Mouse (Mus musculus) megakaryocyte-erythroid progenitor cell, adult 5-6 weeks (primary cell): ENCODE results near the gene Mrps35. TPM values are rescaled to one million over a fixed set of nuclear protein-coding genes. Genes with fewer than 3 reads are reported as not detected.
A peak's percentile ranks its signal among the peaks of the same experiment; 100 is the strongest.

Experiments used
- ATAC-seq: replicated peaks from 2 replicates; pipeline ENCODE4 v1.8.0; 2016; ENCODE audit warnings: mild to moderate bottlenecking, inconsistent platforms; ENCODE audit not compliant: severe bottlenecking, poor library complexity, low FRiP score, low TSS enrichment
- total RNA-seq, 2 experiments: library from RNA; stranded (forward) in 1 of 2; stranded (reverse) in 1 of 2; fragments of 200-1000, 215-1000 nt in 1 of 2; fragments of >200 nt in 1 of 2; fragmentation: Nextera tagmentation in 1 of 2; gene quantifications; 2 replicates each; pipeline ENCODE4 v1.2.3; 2014 to 2017

Gene Mrps35
- total RNA-seq, 2 experiments from 2014 or later = 94.4 to 115 TPM

DNA sequence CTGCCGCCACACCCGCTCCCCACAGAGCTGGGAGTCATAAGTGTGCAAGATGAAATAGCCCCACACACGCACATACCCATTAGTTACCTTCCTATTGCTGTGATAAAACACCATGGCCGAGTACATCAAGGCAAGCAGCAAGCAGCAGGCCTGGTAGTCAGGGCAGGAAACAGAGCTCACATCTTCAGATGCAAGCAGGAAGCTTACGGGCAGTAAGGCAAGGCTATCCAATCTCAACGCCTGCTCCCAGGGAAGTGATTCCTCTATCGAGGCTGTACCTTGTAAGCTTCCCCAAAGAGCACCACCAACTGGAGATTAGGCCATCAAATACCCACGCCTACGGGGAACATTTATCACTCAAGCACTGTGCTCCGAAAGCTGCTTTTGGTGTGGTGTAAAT lies 37.4 kb downstream of the Mrps35 start:
- ATAC-seq = no peak

DNA sequence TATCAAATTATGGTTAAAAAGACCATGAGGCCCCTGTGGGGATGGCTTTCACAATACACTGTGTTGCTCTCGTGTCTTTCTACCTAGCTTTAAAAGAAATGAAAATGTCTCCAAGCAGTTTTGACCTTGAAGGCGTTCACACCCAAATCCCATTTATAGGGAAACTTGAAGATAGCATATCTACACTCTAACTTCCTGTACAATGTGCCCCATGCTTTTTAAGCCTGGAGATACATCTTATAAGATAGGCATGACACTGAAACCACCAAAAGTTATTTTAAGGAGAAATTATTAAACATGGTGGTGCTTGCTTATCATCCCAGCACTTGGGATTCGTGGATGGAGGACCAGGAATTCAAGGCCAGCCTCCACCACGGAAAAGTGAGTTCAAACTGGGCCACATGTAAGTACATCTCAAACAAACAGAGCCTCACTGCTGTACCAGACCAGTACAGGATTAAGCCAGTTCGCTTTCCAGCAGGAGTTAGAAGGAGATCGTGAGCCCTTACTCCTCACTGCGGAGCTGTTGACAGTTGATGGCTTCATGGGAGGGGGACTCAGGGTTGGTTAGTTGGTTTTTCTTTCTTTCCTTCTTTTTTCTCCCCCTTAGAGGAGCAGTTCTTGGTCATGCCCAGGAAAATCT lies 43.0 kb downstream of the Mrps35 start:
- no peak for ATAC-seq

DNA sequence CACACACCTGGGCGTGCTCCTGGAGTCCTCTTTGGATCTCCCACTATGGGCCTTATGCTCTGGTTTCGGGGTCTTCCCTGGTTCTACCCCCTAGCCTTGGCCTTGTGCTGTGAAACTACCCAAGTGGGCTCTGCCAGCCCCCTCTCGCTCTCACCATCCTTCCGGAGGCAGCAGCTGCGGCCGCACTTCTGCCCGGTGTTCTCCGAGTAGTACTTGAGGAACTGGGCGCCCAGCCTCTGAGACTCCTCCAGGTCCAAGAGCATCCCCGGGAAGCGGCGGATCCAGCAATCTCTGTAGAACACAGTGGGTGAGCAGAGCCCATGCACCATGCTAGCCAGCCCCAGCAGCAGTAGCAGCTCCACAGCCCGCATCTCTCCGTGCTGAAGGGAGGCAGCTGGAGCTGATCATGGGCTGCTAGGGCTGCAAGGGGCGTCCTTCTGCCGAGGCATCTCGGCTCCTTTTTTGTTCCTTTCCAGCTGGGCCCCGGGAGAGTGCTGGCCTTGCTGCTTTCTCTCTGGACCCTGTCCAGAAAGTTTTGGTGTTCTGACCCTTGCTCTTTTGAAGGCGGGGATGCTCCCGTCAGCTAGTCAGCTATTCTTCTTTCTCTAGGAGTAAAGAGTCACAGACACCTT lies 44.1 kb downstream of the Mrps35 start, which contains the start of gene Mansc4:
Mansc4 (minus strand) TSS at position 439 of the 632 bp plus-strand sequence.
- ATAC-seq = no peak

DNA sequence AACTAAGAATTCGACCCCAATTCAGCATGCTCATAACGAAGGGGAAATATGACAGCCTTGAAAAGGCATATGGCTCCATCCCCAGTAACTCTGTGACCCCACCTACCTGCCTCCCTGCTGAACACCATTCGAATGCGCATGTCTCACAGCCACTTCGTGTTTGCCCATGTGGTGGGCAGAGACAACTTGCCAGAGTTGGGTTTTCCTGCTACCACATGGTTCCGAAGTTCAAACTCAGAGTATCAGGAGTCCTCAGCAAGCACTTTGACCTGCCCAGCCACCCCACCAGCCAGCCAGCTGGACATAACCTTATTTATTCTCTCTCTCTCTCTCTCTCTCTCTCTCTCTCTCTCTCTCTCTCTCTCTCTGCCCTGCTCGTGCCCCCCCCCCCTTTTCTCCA lies 45.2 kb downstream of the Mrps35 start:
- ATAC-seq = no peak

DNA sequence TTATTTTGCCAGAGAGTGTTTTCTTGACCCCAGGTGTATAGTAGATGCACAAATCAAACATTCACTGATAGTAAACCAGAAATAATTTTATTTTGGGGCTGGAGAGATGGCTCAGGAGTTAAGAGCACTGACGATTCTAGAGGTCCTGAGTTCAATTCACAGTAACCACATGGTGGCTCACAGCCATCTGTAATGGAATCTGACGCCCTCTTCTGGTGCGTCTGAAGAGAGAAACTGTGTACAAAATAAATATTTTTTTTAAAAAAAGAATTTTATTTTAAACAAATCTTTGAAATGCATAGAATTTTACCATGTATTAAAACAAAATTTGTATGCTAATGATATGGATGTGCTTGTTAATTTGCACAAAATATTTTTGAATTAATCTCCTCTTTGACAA lies 46.0 kb downstream of the Mrps35 start:
- no peak for ATAC-seq

DNA sequence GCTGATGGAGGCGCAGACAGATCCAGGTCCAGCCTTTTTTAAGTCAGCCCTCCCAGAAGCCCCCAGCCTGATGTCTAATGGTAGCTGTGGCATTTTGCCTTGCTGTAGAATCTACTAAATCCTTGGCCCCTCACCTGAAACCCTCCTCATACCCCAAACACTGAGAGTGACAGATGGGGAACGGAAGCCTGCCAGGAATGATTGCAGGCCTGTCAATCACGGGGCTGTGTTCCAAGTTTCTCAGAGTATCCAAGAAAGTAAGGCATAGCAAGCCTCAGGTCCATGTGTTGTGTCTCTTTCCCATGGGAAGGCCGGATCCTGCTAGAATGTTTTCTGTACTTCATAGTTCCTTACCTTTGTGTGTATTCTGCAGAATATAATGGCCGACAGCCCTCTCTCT lies 47.6 kb downstream of the Mrps35 start:
- no peak for ATAC-seq

DNA sequence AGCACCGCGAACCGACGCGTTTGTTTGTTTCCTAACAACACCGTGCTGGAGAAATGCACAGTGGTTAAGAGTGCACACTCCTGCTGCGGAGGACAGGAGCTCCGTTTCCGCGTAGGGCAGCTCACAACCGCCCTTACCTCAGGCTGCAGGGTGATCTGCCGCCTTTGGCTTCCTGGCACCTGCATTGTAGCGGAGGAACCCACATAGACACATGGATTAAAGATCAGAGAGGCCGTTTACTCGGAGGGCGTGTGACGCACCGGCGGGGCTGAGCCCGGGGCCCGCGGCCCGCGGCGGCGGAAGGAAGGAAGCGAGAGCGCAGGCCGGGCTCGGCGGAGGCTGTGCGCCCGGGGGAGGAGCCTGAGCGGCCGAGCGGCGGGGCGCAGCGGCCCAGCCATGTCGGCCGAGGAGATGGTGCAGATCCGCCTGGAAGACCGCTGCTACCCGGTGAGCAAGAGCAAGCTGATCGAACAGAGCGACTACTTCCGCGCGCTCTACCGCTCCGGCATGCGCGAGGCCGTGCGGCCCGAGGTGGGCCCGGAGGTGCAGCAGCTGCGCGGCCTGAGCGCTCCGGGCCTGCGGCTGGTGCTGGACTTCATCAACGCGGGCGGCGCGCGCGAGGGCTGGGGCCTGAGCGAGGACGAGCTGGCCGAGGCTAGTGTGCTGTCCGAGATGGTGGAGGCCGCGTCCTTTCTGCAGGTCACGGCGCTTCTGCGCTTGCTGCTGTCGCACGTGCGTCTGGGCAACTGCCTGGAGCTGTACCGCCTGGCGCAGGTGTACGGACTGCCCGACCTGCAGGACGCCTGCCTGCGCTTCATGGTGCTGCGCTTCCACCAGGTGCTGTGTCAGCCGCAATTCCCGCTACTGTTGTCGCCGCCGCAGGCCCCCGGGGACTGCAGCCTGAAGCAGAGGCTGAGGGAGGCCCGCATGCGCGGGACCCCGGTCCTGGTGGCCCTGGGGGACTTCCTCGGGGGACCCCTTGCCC lies 48.9 kb downstream of the Mrps35 start, which contains the start of gene Klhl42:
Klhl42 (plus strand) TSS at position 244 of the 985 bp plus-strand sequence.
- peak; percentile 77 for ATAC-seq

DNA sequence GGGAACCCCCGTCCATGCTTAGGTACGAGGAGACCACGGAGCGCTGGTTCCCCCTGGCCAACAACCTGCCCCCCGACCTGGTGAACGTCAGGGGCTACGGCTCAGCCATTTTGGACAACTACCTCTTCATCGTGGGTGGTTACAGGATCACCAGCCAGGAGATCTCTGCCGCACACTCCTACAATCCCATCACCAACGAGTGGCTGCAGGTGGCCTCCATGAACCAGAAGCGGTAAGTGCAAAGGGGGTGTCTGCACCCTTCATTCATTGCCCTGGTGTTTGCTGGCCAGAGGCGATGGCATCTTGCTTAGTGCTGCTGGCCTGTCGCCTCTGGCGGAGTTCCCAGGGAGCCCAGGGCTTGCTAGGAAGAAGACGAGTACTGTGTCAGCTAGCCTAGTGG lies 49.6 kb downstream of the Mrps35 start:
- peak; percentile 46 for ATAC-seq

DNA sequence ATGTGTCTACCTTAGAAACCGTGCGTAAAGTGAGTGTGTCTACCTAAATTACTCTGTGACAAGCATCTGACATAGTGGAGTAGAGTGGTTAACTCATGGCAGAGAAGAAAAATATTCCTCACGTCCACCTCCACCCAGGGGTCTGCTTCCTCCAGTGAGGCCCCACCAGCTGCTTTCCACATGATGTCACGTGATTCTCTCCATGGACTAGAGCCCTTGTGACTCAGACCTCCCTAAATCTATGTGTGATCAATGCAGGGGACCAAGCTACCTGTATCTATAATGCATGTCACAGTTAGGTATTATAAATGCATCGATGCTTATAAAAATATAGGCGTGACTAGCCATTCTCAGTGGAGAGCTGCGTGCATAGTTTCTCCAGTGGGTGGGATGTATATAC lies 52.2 kb downstream of the Mrps35 start:
- no peak for ATAC-seq

DNA sequence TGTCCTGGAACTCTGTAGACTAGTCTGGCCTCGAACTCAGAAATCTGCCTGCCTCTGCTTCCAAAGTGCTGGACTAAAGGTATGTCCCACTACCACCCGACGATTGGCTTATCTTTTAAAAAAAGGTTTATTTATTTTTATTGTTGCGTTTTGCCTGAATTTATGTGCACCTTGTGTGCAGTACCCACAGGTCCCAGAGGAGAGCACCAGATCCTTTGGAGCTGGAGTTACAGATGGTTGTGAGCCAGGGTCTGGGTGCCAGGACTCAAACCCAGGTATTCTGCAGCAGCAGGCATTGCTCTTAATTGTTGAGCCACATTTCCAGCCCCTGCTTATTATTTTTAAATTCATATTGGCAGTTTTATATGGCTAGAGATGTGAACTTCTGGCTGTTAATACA lies 53.5 kb downstream of the Mrps35 start:
- no peak for ATAC-seq

DNA sequence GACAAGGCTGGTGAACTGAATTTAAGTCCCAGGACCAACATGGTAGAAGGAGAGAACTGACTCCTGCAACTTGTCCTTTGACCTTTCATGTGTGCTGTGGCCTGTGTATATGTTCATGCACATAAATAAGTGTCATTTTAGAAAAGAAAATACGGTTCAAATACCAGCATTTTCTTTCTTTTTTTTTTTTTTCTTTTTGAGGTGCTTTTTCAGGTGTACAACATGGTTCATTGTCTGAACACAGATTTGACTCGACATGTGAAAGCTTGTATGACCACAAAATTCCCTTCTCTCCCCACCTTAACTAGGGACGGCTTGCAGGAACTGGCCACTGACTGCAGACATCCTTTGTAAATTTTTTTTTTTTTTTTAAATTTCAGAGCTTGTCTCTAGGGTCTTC lies 54.4 kb downstream of the Mrps35 start:
- no peak for ATAC-seq

DNA sequence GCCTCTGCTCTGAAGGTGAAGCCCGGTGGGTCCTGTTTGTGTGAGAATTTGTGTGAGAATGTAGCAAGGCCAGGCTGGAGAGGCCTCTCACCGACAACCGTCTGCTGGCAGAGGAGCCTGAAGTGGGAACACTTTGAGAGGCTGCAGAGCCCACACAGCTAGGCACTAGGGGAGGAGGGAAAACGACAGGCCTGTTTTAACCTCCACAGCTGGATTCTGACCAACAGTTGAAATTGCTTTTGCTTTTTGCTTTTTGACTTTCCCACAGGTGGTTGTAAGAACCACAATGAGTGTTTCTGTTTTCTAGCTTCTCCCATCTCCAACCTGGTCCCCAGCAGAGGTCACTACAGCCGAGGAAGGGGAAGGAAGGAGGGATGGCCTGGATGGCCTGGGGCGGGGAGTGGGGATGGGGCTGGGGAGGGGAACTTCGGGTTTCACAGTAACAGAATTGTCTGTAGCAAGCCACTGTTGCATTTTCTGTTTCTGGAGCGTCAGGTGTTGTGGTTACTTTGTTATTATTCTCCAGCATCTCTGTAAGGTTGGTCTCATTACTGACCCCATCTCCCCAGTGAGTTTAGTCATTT lies 54.9 kb downstream of the Mrps35 start:
- no peak for ATAC-seq

DNA sequence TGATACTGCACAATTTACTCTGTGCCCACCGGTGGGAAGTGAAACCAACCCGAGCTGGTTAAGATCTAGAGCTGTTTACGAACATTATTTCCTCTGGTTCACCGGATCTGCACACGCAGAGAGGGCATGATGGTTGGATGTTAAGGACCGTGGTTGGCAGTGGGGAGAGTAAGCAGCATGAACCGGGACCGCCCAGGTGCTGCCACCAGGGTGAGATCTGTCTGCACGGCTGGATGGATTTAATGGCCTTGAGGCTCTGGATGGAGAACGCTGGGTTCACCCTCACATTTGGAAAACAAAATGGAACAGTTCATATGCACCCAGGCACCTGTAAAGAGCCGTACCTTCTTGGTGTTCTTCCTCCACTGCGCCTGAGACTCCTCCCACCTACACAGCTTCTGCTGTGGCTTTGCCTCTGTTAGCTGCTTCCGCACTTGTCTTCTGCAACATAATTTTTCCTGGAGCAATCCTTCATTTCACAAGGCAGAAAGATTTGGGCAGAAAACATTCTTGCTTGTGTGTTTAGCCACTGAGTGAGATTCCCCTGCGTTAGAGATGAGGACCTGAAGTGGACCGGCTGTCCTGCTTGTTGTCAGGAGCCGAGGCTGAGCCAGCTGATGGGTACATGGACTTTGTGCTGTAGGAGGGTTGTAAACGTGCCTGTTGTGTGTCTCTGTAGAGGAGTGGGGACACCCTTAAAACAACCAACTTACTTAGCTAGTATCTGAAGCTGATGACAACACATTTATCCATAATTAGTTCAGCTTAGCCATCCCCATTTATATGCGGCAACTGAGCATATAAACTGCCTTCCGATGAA lies 57.1 kb downstream of the Mrps35 start:
- ATAC-seq = 0 out of 2 replicates have a peak, but pooled peaks have one; percentile 31

DNA sequence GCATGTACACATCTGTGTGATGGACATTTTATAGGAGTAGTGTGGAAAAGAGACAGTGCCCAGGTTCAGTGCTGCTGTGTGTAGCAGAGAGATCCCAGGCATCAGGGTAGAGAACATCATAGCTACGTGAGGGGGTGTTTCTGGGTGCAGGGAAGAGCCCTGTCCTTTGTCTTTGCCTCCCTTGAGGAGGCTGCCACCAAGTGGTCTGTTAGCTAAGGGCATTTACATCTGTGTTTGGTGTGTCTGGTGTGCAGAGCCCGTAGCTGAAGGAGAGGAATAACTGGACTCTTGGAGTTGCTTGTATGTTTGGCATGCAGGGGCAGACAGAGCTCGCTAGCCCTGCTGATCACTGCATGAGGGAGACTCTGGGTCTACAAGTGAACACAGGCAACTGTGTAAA lies 59.7 kb downstream of the Mrps35 start:
- ATAC-seq = no peak

DNA sequence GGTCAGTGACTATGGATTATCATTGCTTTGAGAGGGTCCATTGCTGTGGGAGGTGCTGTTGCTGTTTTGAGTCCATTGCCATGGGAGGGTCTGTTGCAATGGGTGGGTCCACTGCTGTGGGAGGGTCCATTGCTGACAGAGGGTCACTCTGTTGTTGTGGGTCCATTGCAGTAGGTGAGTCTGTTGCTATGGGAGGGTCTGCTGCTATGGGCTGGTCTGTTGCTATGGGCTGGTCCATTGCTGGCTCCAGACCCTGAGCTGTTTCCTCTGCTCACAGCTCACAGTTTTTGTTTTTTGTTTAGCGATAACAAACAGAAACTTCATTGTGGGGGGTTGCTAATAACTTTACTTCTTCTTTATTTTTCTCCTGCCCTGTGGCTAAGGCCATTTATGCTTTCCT lies 63.0 kb downstream of the Mrps35 start:
- no peak for ATAC-seq

DNA sequence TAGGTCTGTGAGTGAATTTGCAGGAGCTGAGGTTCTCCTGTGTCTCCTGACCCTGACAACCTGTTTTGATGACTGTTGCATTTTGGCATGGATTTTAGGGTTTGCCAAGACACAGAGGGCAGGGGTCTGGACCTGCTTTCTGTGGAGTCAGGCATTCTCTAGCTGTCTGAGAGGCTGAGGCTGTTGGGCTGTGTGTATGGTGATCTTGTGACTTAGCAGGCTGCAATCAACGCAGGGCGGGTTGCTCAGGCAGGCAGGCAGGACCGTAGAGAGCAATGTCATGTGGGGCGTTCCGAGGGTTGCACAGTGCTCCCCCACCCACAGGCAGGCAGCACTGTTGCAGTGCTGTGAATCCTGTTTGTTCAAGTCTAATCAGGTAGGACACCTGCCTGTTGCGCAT lies 64.2 kb downstream of the Mrps35 start:
- ATAC-seq = no peak

DNA sequence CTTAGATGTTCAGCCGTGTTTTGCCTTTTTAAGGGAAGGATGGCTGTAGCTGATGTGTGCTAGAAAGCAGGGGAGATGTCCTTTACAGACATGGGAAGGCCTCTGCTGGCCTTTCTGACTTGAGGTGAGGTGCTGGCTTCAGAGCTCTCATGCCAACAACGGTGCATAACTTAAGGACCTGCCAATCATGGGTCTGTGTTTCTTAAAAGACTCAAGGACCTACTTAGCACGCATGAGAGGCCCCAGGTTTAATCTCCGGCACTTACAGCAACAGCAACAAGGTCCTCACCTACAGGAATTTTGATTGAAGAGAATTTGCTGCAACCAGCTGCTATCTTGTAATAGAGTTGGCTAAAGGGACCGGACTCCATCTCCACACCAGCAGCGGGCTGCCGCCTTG lies 66.7 kb downstream of the Mrps35 start:
- ATAC-seq = no peak

DNA sequence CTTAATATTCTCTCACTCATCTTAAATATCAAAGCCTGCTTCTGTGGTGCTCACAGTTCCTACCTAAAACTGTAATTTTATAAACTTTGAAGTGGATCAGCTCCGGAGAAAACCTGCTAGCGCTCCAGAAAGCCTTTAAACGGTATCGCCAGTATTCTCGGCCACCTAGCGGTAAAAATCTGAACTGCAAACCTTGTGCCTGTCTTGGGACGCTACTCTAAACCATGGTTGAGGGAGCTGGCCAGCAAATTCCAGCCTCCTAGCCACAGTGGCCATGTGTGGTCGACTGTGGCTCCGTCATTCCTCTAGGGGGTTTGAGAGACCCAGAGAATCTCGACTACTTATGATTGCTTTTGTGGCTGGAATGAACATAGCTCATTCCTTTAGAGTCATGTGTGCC lies 74.0 kb downstream of the Mrps35 start:
- ATAC-seq = peak; percentile 78

DNA sequence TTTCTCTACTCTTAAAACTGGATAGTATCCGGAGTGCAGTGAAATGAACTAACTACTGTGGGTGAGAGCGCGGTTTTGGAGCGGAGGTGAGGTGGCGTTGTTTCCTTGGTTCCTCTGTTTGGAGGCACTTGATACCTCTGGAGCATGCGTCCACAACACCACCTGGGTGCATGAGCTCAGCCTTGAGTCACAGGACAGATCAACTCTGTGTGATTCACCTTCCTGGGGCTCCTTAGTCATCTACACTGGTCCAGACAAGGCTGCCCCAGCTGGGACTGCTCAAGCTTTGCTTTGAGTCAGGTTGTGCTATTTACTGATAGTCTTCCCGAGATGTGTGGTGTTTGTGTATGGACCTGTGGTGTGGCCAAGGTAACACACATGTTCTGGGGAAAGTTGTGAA lies 75.2 kb downstream of the Mrps35 start:
- ATAC-seq = no peak
